Mouse (Mus musculus): ENCODE results near the gene Olfr131. TPM values are rescaled to one million over a fixed set of nuclear protein-coding genes. Genes with fewer than 3 reads are reported as not detected.
"Not testable (repeated sequence)": the region's sequence is repeated elsewhere in the genome, so short reads cannot be mapped to it uniquely, and the experiment has no call there.

The Olfr131 gene
- total RNA-seq (2017), result not detected in 2 replicates

GRCm38 (mm10) chr17:38088593-38088992 lies at the start of gene Olfr131:
Gene Olfr131 (minus strand): TSS chr17:38088693.
- no peak for ATAC-seq (replicated peaks in 1 of 2; ENCODE audit: insufficient read depth in 1 of 2, low FRiP score in 2 of 2, low TSS enrichment in 1 of 2, low read depth in 1 of 2, poor library complexity in 2 of 2, severe bottlenecking in 2 of 2)

DNA sequence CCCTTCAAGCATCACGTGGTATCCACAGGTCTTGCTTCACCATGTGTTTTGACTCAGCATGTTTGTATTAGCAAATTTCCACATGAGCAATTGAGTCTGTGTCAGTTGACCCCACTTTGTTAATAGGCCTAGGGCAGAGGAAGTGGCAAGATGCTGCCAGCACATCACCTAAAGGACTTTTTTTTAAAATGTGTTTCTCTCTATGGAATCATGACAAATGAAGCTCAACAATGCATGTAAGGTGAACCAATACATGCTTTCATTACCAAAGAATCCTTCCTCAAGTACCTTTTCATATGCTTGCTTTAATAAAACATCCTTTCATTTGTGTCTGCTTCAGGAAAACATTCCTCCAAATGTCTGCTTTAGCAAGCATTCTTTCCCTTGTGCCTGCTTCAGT lies 45.9 kb upstream of the Olfr131 start, which contains the start of gene Olfr132:
TSS of gene Olfr132 (minus strand) at position 101 of the 400 bp plus-strand sequence.
- ATAC-seq (replicated peaks in 1 of 2; ENCODE audit: insufficient read depth in 1 of 2, low FRiP score in 2 of 2, low TSS enrichment in 1 of 2, low read depth in 1 of 2, poor library complexity in 2 of 2, severe bottlenecking in 2 of 2), result no peak

DNA sequence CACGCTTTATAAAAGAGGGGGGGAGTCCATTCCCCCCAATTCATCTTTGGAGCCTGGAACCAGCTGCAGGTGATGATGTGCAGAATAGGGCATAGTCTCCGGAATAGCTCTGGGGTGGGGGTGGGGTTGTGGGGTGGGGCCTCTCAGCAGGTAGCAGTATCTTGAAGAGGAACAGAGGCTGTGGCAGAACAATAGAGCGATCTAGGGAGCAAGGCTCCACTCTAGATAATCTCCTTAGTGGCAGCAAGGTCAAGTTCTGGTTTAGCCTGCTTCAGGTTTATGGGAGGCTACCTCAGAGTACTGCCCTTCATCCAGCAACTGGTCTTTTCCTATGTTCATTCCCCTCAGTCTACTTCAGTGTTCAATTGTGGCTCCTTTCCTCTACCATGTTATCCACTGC lies 36.9 kb upstream of the Olfr131 start:
- not testable (repeated sequence) for ATAC-seq (replicated peaks in 1 of 2; ENCODE audit: insufficient read depth in 1 of 2, low FRiP score in 2 of 2, low TSS enrichment in 1 of 2, low read depth in 1 of 2, poor library complexity in 2 of 2, severe bottlenecking in 2 of 2)

DNA sequence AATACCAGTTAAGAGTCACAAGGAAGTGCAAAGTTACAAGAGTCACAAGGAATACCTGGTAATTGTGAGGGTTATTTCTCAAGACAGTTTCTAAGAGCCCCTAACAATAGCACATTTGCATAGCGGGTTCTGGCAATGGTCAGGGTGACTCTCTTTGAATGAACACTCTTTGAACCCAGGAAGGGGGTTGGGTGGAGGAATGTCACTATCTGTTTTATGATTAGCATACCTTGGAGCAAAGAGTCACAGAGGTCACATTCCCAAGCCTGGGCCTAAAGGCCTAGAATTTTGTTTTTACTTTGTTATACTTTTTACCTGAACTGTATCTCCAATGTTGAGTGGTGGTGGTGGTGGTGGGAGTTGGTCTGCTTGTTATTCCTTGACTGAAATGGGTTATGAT lies 35.7 kb upstream of the Olfr131 start:
- not testable (repeated sequence) for ATAC-seq (replicated peaks in 1 of 2; ENCODE audit: insufficient read depth in 1 of 2, low FRiP score in 2 of 2, low TSS enrichment in 1 of 2, low read depth in 1 of 2, poor library complexity in 2 of 2, severe bottlenecking in 2 of 2)

GRCm38 (mm10) chr17:38082364-38082763 lies 6.1 kb downstream of the Olfr131 start:
- ATAC-seq (replicated peaks in 1 of 2; ENCODE audit: insufficient read depth in 1 of 2, low FRiP score in 2 of 2, low TSS enrichment in 1 of 2, low read depth in 1 of 2, poor library complexity in 2 of 2, severe bottlenecking in 2 of 2), result no peak

DNA sequence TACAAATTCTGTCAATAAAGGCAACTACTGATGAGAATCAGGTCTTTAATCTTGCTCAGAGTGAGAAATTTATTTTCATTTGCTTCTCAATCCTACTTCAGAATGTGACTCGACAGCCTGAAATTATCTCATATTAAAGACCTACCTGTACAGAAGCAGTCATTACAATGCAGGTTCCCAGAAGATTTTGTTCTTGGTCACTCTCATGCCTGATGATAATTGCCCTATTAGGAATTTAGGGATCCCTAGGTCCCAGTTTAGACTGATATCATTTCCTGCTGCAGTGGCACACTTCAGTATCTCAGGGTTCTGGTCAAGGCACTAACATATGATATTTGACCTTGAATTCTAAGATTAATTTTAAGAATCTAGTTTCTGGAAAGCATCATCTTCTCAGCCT lies 24.9 kb downstream of the Olfr131 start, which contains the start of gene Olfr130:
TSS of gene Olfr130 (plus strand) at position 301 of the 400 bp plus-strand sequence.
- ATAC-seq (replicated peaks in 1 of 2; ENCODE audit: insufficient read depth in 1 of 2, low FRiP score in 2 of 2, low TSS enrichment in 1 of 2, low read depth in 1 of 2, poor library complexity in 2 of 2, severe bottlenecking in 2 of 2), result no peak

- ATAC-seq (replicated peaks in 1 of 2; ENCODE audit: insufficient read depth in 1 of 2, low FRiP score in 2 of 2, low TSS enrichment in 1 of 2, low read depth in 1 of 2, poor library complexity in 2 of 2, severe bottlenecking in 2 of 2), result no peak
These were observed 28.5 kb downstream of the Olfr131 start, which contains the start of gene Olfr129 for GRCm38 (mm10) chr17:38059979-38060378. Gene Olfr129 (minus strand): TSS chr17:38060079.

Other genes with a start within 250 kb of the Olfr131 start
- gene Olfr126, start 241.2 kb downstream of the Olfr131 start, total RNA-seq (2017), result not detected in 2 replicates
- not detected in 2 replicates for gene Olfr127, start 188.3 kb downstream of the Olfr131 start, total RNA-seq (2017)
- gene Olfr128, start 168.1 kb downstream of the Olfr131 start, total RNA-seq (2017), result not detected in 2 replicates
- gene Olfr761, start 135.6 kb downstream of the Olfr131 start, total RNA-seq (2017), result not detected in 2 replicates
- gene Olfr129, start 28.6 kb downstream of the Olfr131 start, total RNA-seq (2017), result not detected in 2 replicates
- gene Olfr130, start 24.8 kb downstream of the Olfr131 start, total RNA-seq (2017), result not detected in 2 replicates
- gene Olfr132, start 45.8 kb upstream of the Olfr131 start, total RNA-seq (2017), result not detected in 2 replicates
- not detected in 2 replicates for gene Olfr133, start 56.6 kb upstream of the Olfr131 start, total RNA-seq (2017)
- gene Olfr134, start 82.7 kb upstream of the Olfr131 start, total RNA-seq (2017), result not detected in 2 replicates
- gene Olfr135, start 115.6 kb upstream of the Olfr131 start, total RNA-seq (2017), result not detected in 2 replicates
- not detected in 2 replicates for gene Olfr138, start 172.3 kb upstream of the Olfr131 start, total RNA-seq (2017)
- gene Olfr137, start 218.9 kb upstream of the Olfr131 start, total RNA-seq (2017), result not detected in 2 replicates
- not detected in 2 replicates for gene Olfr136, start 241.1 kb upstream of the Olfr131 start, total RNA-seq (2017)

Measured in hematopoietic stem cell, adult 5-6 weeks (primary cell).